Mouse (Mus musculus): Measurements from ENCODE around the gene Acsf2.

GRCm38 (mm10) chr11:94602356-94602955 lies 785 bp upstream of the Acsf2 start:
- TF ChIP-seq GATA1 (IDR thresholded peaks at IDR 0.05; ENCODE audit: low read length) (no peak), TAL1 (IDR thresholded peaks at IDR 0.05; ENCODE audit: low read length) (no peak)
